Mouse (Mus musculus) thymus, postnatal 0 days (tissue): ENCODE data around the gene Cpeb3. TPM values are rescaled to one million over a fixed set of nuclear protein-coding genes. Genes with fewer than 3 reads are reported as not detected.

Experiments
- DNase-seq: peaks from one replicate; pipeline ENCODE4 v3.0.0-alpha.2; 2015; ENCODE audit warnings: low spot score
- polyA plus RNA-seq: library from polyadenylated mRNA; unstranded; fragments of >200 nt; fragmentation: Nextera tagmentation; extraction: Ambion mirVana; gene quantifications from 2 replicates; pipeline ENCODE4 v1.2.1, GENCODE M21; 2015

Gene Cpeb3
- polyA plus RNA-seq, 1 experiment from 2014 or later: 1.1 TPM

DNA sequence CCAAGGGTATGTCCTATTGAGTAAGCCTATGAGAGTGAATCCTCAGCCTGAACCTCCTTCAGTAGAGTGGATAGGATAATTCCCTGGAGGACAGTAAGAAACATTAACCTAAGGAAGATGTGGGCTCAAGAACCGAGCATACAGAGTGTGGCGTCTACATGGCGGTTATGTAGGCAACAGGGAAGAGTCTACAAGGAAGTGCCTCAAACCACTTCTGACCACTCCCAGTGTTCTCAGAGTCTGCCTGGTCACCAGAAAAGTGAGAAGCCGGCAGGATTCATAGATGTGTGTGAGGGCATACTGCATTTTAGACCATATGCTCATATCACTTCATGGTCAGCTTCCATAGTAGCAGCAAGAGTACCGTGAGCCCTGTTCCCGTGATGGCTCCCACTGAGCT lies 159.9 kb downstream of the Cpeb3 start:
- DNase-seq: no peak

DNA sequence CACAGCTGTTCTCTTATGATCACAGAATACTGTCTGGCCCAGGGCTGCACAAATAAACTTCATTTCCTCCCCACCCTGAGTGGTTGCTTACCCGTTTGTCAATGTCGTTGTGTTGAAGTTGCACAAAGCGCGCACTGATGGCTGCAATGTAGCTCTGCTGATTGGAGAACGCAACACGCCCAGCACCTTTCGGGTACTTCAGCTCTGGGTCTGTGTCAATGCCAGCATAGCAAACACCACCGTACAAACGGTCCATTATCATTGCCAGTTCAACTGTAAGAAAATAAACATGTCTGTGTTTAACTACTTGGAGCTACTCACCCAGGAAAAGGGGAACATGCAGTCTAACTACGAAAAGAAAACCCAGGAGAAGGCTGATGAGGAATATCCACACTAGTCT lies 164.0 kb downstream of the Cpeb3 start:
- DNase-seq: no peak

DNA sequence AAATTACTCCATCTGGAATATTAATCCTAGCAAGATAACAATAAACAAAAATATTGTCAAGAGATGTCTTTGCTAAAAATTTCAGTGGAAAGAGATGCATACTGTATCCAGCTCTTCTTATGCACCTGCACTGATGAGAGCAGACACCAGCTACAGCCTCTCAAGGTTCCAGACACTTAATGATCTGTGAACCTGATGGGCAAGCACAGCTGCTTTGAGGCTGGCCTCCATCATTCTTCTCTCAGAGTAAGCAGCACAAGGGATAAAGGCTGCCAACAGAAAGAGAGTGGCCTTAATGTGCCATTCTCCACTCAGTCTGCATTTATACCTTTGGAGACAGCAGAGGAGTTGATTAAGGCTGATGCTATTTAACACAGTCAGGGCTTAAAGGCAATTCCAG lies 167.5 kb downstream of the Cpeb3 start:
- no peak for DNase-seq

DNA sequence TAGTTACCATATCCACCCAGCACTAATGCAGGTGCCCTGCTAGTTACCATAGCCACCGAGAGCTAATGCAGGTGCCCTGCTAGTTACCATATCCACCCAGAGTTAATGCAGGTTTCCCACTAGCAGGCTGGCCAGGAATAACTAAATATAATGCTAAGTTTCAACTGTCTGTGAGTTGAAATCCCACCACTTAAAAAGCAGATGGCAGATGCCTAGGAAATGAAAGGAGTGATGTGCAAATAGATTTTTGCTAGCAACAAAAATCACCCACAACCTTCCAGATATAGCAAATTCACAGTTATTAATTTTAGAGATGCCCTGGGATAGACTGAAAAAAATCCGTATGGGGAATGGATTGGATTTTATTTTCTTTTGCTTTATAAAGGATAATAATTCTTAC lies 176.0 kb downstream of the Cpeb3 start:
- no peak for DNase-seq

- DNase-seq: no peak
Observed at GRCm38 (mm10) chr19:37031446-37031845, 177.0 kb downstream of the Cpeb3 start.

DNA sequence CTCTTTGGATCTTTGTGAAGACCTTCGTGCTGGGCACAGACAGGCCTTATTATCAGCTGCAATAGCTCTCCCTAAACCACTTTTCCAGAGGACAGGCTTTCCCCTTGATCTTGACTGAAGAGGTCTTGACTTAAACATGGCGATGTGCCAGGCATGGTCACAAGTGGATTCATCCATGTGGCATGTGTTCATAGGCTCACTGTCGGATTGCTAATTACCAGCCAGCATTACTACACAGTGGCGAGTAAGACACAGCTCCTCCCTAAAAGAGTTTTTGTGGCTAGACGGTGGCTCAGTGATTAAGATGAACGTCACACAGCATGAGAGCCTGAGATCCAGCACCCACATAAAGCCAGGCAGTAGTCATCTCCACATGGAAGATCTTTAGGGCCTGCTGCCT lies 178.6 kb downstream of the Cpeb3 start:
- DNase-seq: no peak

- no peak for DNase-seq
Observed at GRCm38 (mm10) chr19:37026408-37026807, 182.0 kb downstream of the Cpeb3 start.

GRCm38 (mm10) chr19:37025839-37026319 lies 182.5 kb downstream of the Cpeb3 start:
- no peak for DNase-seq

DNA sequence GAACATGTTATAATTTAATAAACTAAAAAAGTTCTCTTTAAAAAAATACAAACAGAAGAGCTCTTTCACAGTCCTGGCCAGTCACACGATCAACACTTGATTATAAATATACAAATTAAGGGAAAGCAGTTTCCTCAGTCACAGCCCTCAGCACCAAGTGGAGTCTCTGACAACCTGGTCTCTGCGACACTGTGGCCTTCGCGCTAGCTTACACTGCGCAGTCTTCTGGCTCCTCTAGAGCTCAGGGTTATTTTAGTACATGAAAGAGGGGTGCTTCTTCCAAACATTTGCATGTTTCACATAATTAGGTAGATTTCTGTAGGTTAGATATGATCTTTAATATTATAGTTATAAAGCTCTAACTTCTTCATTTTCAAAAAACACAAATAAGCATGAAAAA lies 186.3 kb downstream of the Cpeb3 start:
- DNase-seq: no peak

- DNase-seq: no peak
Observed at GRCm38 (mm10) chr19:37020951-37021350, 187.4 kb downstream of the Cpeb3 start.

- DNase-seq: no peak
Observed at GRCm38 (mm10) chr19:37020531-37020930, 187.9 kb downstream of the Cpeb3 start.

DNA sequence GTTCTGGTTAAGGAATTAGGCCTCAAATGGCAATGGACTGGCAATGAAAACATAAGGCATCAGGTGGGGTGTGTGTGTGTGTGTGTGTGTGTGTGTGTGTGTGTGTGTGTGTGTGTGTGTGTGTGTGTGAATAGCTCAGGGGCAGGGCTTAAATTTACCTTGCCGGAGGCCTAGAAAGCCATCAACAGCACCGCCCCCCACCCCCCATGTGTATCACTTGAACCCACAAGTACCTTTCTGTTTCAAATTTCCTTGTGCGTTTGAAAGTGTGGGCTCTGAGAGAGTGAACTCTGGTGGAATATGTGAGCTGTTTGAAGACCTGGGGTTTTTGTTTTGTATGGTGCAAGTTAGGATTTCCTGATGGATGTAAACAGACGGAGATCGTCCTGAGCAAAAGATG lies 189.5 kb downstream of the Cpeb3 start:
- no peak for DNase-seq

DNA sequence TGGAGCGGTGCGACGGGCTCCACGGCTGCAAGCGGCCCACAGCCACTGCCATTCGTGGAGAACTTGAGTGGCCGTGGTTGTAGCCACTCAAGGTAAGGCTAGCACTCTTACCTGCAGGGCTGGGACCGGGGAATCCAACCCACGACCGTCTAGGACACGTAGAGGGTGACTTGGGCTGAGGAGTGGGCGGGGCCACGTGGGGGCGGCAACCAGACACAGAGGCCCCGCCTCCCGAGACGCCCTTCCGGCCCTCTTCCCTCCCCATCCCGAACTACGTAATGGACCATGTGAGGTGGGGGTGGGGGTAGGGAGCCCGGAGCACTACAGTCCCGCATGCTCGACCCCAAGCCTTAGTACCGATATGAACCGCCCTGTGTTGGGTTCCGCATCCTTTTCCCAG lies 190.0 kb downstream of the Cpeb3 start:
- peak; percentile 80 for DNase-seq

GRCm38 (mm10) chr19:37016890-37017289 lies 191.5 kb downstream of the Cpeb3 start:
- no peak for DNase-seq

DNA sequence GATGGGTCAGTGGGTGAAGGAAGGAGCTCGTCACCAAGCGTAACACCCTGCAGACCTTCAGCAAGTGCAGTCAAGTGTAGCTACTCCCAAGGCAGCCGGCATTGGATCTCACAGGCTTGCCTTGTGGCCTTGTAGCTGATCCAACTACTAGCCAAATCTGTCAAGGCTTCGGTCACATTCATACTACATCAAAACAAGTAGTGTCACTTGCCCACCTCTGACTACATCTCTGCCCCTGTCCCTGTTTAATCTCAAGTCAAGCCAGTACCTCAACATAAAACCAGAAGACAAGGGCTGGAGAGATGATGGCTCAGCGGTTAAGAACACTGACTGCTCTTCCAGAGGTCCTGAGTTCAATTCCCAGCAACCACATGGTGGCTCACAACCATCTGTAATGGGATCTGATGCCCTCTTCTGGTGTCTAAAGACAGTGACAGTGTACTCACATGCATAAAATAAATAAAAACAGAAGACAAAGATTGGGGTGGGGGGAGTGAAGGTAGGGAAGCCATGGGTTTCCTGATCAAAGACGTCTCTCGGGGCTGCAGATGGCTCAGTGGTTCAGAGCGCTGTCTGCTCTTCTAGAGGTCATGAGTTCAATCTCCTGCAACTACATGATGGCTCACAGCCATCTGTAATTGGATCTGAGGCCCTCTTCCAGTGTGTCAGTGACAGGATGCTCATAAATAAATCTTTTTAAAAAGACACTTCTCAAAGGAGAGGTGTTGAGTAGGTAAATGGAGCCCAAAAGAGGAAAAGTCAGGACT lies 194.0 kb downstream of the Cpeb3 start:
- no peak for DNase-seq

GRCm38 (mm10) chr19:37013461-37013860 lies 194.9 kb downstream of the Cpeb3 start:
- DNase-seq: no peak

DNA sequence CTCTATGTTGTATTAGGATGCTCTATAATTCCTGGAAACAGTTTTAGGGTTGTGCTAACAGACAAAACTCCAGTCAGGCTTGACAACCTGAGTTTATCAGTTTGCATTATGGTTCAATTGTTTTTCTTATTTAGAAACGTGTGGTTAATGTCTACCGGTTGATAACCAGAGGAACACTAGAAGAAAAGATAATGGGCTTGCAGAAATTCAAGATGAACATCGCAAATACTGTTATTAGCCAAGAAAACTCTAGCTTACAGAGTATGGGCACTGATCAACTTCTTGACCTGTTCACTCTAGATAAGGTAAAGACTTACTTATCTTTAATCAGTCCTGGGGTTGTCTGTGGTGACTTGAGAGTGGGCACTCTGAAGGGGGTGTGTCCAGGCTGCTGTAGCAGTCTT lies 198.5 kb downstream of the Cpeb3 start:
- no peak for DNase-seq

GRCm38 (mm10) chr19:37004557-37004956 lies 203.8 kb downstream of the Cpeb3 start:
- DNase-seq: no peak

Other genes starting within 250 kb of the Cpeb3 start
- 95.0 and 102 TPM in 2 replicates for gene March5, start 1.1 kb downstream of the Cpeb3 start, polyA plus RNA-seq
- 38.5 and 50.4 TPM in 2 replicates for gene Ide, start 129.3 kb upstream of the Cpeb3 start, polyA plus RNA-seq
- 66.5 and 76.9 TPM in 2 replicates for gene Kif11, start 167.8 kb upstream of the Cpeb3 start, polyA plus RNA-seq
- 3.6 and 6.6 TPM in 2 replicates for gene Hhex, start 226.2 kb upstream of the Cpeb3 start, polyA plus RNA-seq